In the genomic region with DNA sequence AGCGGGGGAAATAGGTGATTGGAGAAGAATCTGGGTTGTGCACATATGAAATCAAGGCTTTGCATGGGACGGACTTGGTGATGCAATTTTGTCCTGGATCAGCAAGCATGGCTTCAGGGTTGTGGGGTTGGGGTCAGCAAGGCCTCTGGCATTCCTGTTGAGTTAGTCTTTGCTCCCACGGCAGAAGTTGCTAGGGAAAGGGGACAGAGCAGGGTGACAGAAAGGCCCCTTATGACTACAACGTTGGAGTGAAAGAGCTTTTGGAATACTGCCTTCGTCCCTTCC, we compare ENCODE assay signal across 8 mouse cellular contexts. TPM values are rescaled to one million over a fixed set of nuclear protein-coding genes. Genes with fewer than 3 reads are reported as not detected.
A peak's percentile ranks its signal among the peaks of the same experiment; 100 is the strongest.
DNase-seq lines count a peak whose midpoint lies in the region; ATAC-seq and TF ChIP-seq lines count a peak whose summit lies in the region.

No protein-coding gene starts in this region.

- H3K27ac ChIP-seq in liver, adult 2 months (replicated peaks; ENCODE audit: insufficient read depth, low read depth, low read length), result peak overlapping the region; percentile 97
- peak overlapping the region; percentile 97 for H3K27ac ChIP-seq in embryonic facial prominence, embryonic 15.5 days (replicated peaks)
- peak overlapping the region; percentile 90 for H3K27ac ChIP-seq in intestine, postnatal 0 days (ENCODE audit: low read depth, low read length)
- peak overlapping the region; percentile 94 for H3K27ac ChIP-seq in neural tube, embryonic 13.5 days (replicated peaks)

- WGBS in liver, adult 2 months, result 12% methylated on average over 5 of the region's 5 CpGs
- 53% methylated on average over 5 of the region's 5 CpGs for WGBS in embryonic facial prominence, embryonic 15.5 days
- WGBS in intestine, postnatal 0 days, result 38% methylated on average over 5 of the region's 5 CpGs
- WGBS in neural tube, embryonic 13.5 days, result 73% methylated on average over 5 of the region's 5 CpGs

- H3K36me3 ChIP-seq in liver, adult 2 months (ENCODE audit: control insufficient read depth, insufficient read depth, low read length), result peaks cover 26% of the 10 kb centered on the region
- peaks cover 15% of the 10 kb centered on the region; the same call in 1 of the 2 replicates for H3K36me3 ChIP-seq in embryonic facial prominence, embryonic 15.5 days
- peaks cover 12% of the 10 kb centered on the region; the same call in 1 of the 2 replicates for H3K36me3 ChIP-seq in intestine, postnatal 0 days (ENCODE audit: control insufficient read depth, insufficient read depth)
- H3K36me3 ChIP-seq in neural tube, embryonic 13.5 days, result 0 out of 2 replicates have a peak, but pooled peaks cover 4% of the 10 kb centered on the region

- H3K9ac ChIP-seq in liver, adult 2 months (ENCODE audit: low read depth, low read length), result peak overlapping the region; percentile 97
- H3K9ac ChIP-seq in embryonic facial prominence, embryonic 15.5 days, result peak overlapping the region; percentile 44
- H3K9ac ChIP-seq in intestine, postnatal 0 days (ENCODE audit: low read depth, low read length), result peak overlapping the region; percentile 37; the same call in 1 of the 2 replicates
- peak overlapping the region; percentile 74 for H3K9ac ChIP-seq in neural tube, embryonic 13.5 days

- no peaks in the 10 kb centered on the region for H3K27me3 ChIP-seq in liver, adult 2 months (ENCODE audit: control insufficient read depth, insufficient read depth, low read length)
- H3K27me3 ChIP-seq in embryonic facial prominence, embryonic 15.5 days, result no peaks in the 10 kb centered on the region
- H3K27me3 ChIP-seq in intestine, postnatal 0 days (replicated peaks; ENCODE audit: control insufficient read depth, insufficient read depth, low read length), result no peaks in the 10 kb centered on the region
- no peaks in the 10 kb centered on the region for H3K27me3 ChIP-seq in neural tube, embryonic 13.5 days

- intact Hi-C loops in gastrocnemius, postnatal 36 days (cut with DNase I), result no loop called here

- no peak for TF ChIP-seq CTCF in liver, adult 2 months (IDR thresholded peaks at IDR 0.05; ENCODE audit: low read depth, low read length)
- no peak for TF ChIP-seq CTCF in intestine, postnatal 0 days (IDR thresholded peaks at IDR 0.05; ENCODE audit: low read depth)

- peaks cover 16% of the 10 kb centered on the region for H3K79me2 ChIP-seq in liver, adult 2 months (ENCODE audit: control insufficient read depth, insufficient read depth, low read length)

- DNase-seq in liver, adult 2 months (ENCODE audit: extremely low read depth, low read depth, low spot score), result peak; percentile 87
- no peak for DNase-seq in liver
- no peak for DNase-seq in gastrocnemius, postnatal 36 days
- DNase-seq in cerebellum, postnatal 25 days, result no peak
- no peak for DNase-seq in layer of hippocampus, postnatal 14 days (ENCODE audit: low spot score in 2 of 2)

- no peak for ATAC-seq in embryonic facial prominence, embryonic 15.5 days (ENCODE audit: insufficient number of reproducible peaks, low FRiP score, low TSS enrichment, low read depth)
- ATAC-seq in intestine, postnatal 0 days, result no peak
- no peak; the same call in 1 of the 2 replicates for ATAC-seq in neural tube, embryonic 13.5 days (ENCODE audit: low read depth)

- no peaks in the 10 kb centered on the region for H3K9me3 ChIP-seq in embryonic facial prominence, embryonic 15.5 days (replicated peaks)
- no peaks in the 10 kb centered on the region for H3K9me3 ChIP-seq in intestine, postnatal 0 days (ENCODE audit: control insufficient read depth)
- no peaks in the 10 kb centered on the region for H3K9me3 ChIP-seq in neural tube, embryonic 13.5 days

- TF ChIP-seq POLR2A in liver, adult 2 months (IDR thresholded peaks at IDR 0.05; ENCODE audit: extremely low read depth, insufficient read depth, low read length), result no peak

- peaks cover 11% of the 10 kb centered on the region for H3K4me1 ChIP-seq in liver, adult 2 months (ENCODE audit: control insufficient read depth, insufficient read depth, low read length)
- H3K4me1 ChIP-seq in embryonic facial prominence, embryonic 15.5 days, result peaks cover 9% of the 10 kb centered on the region
- 0 out of 2 replicates have a peak, but pooled peaks cover 4% of the 10 kb centered on the region for H3K4me1 ChIP-seq in intestine, postnatal 0 days (replicated peaks; ENCODE audit: control insufficient read depth, insufficient read depth, low read length)
- peaks cover 9% of the 10 kb centered on the region for H3K4me1 ChIP-seq in neural tube, embryonic 13.5 days (replicated peaks)

- peak overlapping the region; percentile 63 for H3K4me2 ChIP-seq in embryonic facial prominence, embryonic 15.5 days (replicated peaks)
- H3K4me2 ChIP-seq in intestine, postnatal 0 days (replicated peaks; ENCODE audit: low read depth), result peak overlapping the region; percentile 67
- peak overlapping the region; percentile 59 for H3K4me2 ChIP-seq in neural tube, embryonic 13.5 days

- peak overlapping the region; percentile 94 for H3K4me3 ChIP-seq in liver, adult 2 months (ENCODE audit: insufficient read depth, low read depth, low read length)
- H3K4me3 ChIP-seq in embryonic facial prominence, embryonic 15.5 days (replicated peaks), result peak overlapping the region; percentile 64
- peak overlapping the region; percentile 69 for H3K4me3 ChIP-seq in intestine, postnatal 0 days (ENCODE audit: low read depth, low read length)
- peak overlapping the region; percentile 51 for H3K4me3 ChIP-seq in neural tube, embryonic 13.5 days

RNA-seq across cellular contexts. Expression of gene Adi1, which starts 0.8 kb away (rescaled TPM):
- 101 and 119 TPM in 2 replicates for total RNA-seq in liver, adult 2 months (2014; rRNA removed)
- 56.4 and 61.8 TPM in 2 replicates for polyA plus RNA-seq in liver, adult 2 months (2012; rRNA removed)
- polyA plus RNA-seq in embryonic facial prominence, embryonic 15.5 days (2015; fragmentation: Nextera tagmentation; extraction: Ambion mirVana), result 63.0 and 73.3 TPM in 2 replicates
- polyA plus RNA-seq in intestine, postnatal 0 days (2015; fragmentation: Nextera tagmentation; extraction: Ambion mirVana), result 85.9 TPM in 2 replicates
- polyA plus RNA-seq in neural tube, embryonic 13.5 days (2015; fragmentation: Nextera tagmentation; extraction: Ambion mirVana), result 29.6 and 30.5 TPM in 2 replicates
- 10 to 100 TPM; 57.1 to 66.1 TPM for total RNA-seq in gastrocnemius, postnatal 36 days (2021)
- 10 to 100 TPM; 17.3 to 23.8 TPM for total RNA-seq in layer of hippocampus, postnatal 14 days (2021)

RNA-seq across cellular contexts. Expression of gene Rnaseh1, which starts 26.5 kb away (rescaled TPM):
- total RNA-seq in liver, adult 2 months (2014; rRNA removed), result 4.4 and 4.7 TPM in 2 replicates
- 4.3 and 5.3 TPM in 2 replicates for polyA plus RNA-seq in liver, adult 2 months (2012; rRNA removed)
- 30.3 and 32.2 TPM in 2 replicates for polyA plus RNA-seq in embryonic facial prominence, embryonic 15.5 days (2015; fragmentation: Nextera tagmentation; extraction: Ambion mirVana)
- polyA plus RNA-seq in intestine, postnatal 0 days (2015; fragmentation: Nextera tagmentation; extraction: Ambion mirVana), result 12.4 and 13.8 TPM in 2 replicates
- 23.9 and 25.8 TPM in 2 replicates for polyA plus RNA-seq in neural tube, embryonic 13.5 days (2015; fragmentation: Nextera tagmentation; extraction: Ambion mirVana)
- 1 to 10 TPM; 4.9 to 6.0 TPM for total RNA-seq in gastrocnemius, postnatal 36 days (2021)
- total RNA-seq in layer of hippocampus, postnatal 14 days (2021), result 10 to 100 TPM; 11.4 to 14.5 TPM

RNA-seq across cellular contexts. Expression of gene Rps7, which starts 40.1 kb away (rescaled TPM):
- 391 and 441 TPM in 2 replicates for total RNA-seq in liver, adult 2 months (2014; rRNA removed)
- 136 and 137 TPM in 2 replicates for polyA plus RNA-seq in liver, adult 2 months (2012; rRNA removed)
- 587 and 734 TPM in 2 replicates for polyA plus RNA-seq in embryonic facial prominence, embryonic 15.5 days (2015; fragmentation: Nextera tagmentation; extraction: Ambion mirVana)
- polyA plus RNA-seq in intestine, postnatal 0 days (2015; fragmentation: Nextera tagmentation; extraction: Ambion mirVana), result 486 and 504 TPM in 2 replicates
- 517 and 523 TPM in 2 replicates for polyA plus RNA-seq in neural tube, embryonic 13.5 days (2015; fragmentation: Nextera tagmentation; extraction: Ambion mirVana)
- 100 to 1,000 TPM; 171 to 173 TPM for total RNA-seq in gastrocnemius, postnatal 36 days (2021)
- total RNA-seq in layer of hippocampus, postnatal 14 days (2021), result 100 to 1,000 TPM; 273 to 291 TPM

RNA-seq across cellular contexts. Expression of gene Colec11, which starts 52.7 kb away (rescaled TPM):
- total RNA-seq in liver, adult 2 months (2014; rRNA removed), result 57.1 and 67.2 TPM in 2 replicates
- 33.8 and 37.9 TPM in 2 replicates for polyA plus RNA-seq in liver, adult 2 months (2012; rRNA removed)
- polyA plus RNA-seq in embryonic facial prominence, embryonic 15.5 days (2015; fragmentation: Nextera tagmentation; extraction: Ambion mirVana), result 0.15 and 0.37 TPM in 2 replicates
- polyA plus RNA-seq in intestine, postnatal 0 days (2015; fragmentation: Nextera tagmentation; extraction: Ambion mirVana), result 0.58 and 0.85 TPM in 2 replicates
- polyA plus RNA-seq in neural tube, embryonic 13.5 days (2015; fragmentation: Nextera tagmentation; extraction: Ambion mirVana), result 0.93 and 1.4 TPM in 2 replicates
- under 1 TPM; 0.17 to 0.46 TPM for total RNA-seq in gastrocnemius, postnatal 36 days (2021)
- total RNA-seq in layer of hippocampus, postnatal 14 days (2021), result under 1 TPM; 0.69 to 0.88 TPM

Comparison
In these comparisons a context has a peak if more than half of its experiments do, and no peak if none do; other contexts are left out.
1. H3K9ac ChIP-seq: peak in every context shown above with its lines; median percentile 97 in liver, adult 2 months; 74 in neural tube, embryonic 13.5 days; 44 in embryonic facial prominence, embryonic 15.5 days; 37 in intestine, postnatal 0 days.